Mouse (Mus musculus) erythroblast, embryonic 14.5 days (primary cell): ENCODE measurements around the gene Dctn2.

Experiments used
- GATA1 ChIP-seq: IDR thresholded peaks from 2 replicates; pipeline ENCODE4 v1.6.1; 2012; ENCODE audit warnings: low read length, inconsistent platforms, mixed read lengths
- TAL1 ChIP-seq: IDR thresholded peaks from 3 replicates; pipeline ENCODE4 v1.6.1; 2012; ENCODE audit warnings: low read length, inconsistent platforms, mixed read lengths

DNA sequence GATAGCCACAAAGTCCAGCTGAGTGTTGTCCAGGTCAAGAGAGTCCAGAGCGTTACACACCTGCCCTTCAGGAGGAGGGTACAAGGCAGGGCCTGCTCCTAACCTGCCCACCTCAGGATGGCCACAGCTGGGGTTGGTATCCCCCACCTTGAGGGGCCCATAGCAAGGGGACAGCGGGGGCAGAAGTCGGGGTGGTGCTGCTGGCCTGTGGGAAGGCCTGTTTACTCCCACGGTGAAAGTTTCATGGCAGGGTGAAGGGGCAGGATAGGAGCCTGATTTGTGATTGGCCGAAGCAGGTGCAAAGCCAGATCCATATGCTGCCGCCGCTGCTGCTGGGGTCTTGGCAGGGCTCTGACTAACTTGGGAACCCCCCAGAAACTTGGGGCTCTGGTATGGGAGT, 64.0 kb downstream of the Dctn2 start:
- TF ChIP-seq GATA1 = no peak
- TF ChIP-seq TAL1 = no peak
